Mouse (Mus musculus) liver, embryonic 16.5 days (tissue): ENCODE measurements around the gene B230217C12Rik. TPM values are rescaled to one million over a fixed set of nuclear protein-coding genes. Genes with fewer than 3 reads are reported as not detected.

Experiments used
- ATAC-seq: fragments of 200-750 bp; cut with Nextera tagmentation; 2 replicates; pipeline ENCODE4 v1.8.0; 2017; ENCODE audit warnings: low read depth, mild to moderate bottlenecking, moderate number of reproducible peaks, moderate library complexity
- H3K27ac ChIP-seq: fragments of 300-500 bp; sonication (generic); 2 replicates; pipeline ENCODE4 v1.5.1; 2014; ENCODE audit warnings: mild to moderate bottlenecking, low read length
- H3K27me3 ChIP-seq: fragments of 300-500 bp; sonication (generic); 2 replicates; pipeline ENCODE4 v1.6.1; 2014; ENCODE audit warnings: low read depth, low read length, mixed read lengths; ENCODE audit not compliant: control insufficient read depth, insufficient read depth
- H3K36me3 ChIP-seq: fragments of 300-500 bp; sonication (generic); 2 replicates; pipeline ENCODE4 v1.6.1; 2014; ENCODE audit warnings: mild to moderate bottlenecking; ENCODE audit not compliant: control insufficient read depth, insufficient read depth
- H3K4me1 ChIP-seq: fragments of 300-500 bp; sonication (generic); 2 replicates; pipeline ENCODE4 v1.6.1; 2014; ENCODE audit warnings: low read depth, low read length, mixed read lengths; ENCODE audit not compliant: control insufficient read depth
- H3K4me2 ChIP-seq: fragments of 300-500 bp; sonication (generic); 2 replicates; pipeline ENCODE4 v1.6.1; 2014; ENCODE audit warnings: low read depth, low read length, mixed read lengths
- H3K4me3 ChIP-seq: fragments of 300-500 bp; sonication (generic); 2 replicates; pipeline ENCODE4 v1.5.1; 2014; ENCODE audit warnings: low read depth, mild to moderate bottlenecking, low read length
- H3K9ac ChIP-seq: fragments of 300-500 bp; sonication (generic); 2 replicates; pipeline ENCODE4 v1.6.1; 2014; ENCODE audit warnings: low read depth, low read length
- H3K9me3 ChIP-seq: fragments of 300-500 bp; sonication (generic); replicated peaks from 2 replicates; pipeline ENCODE4 v1.6.1; 2016; ENCODE audit warnings: low read length; ENCODE audit not compliant: control insufficient read depth
- WGBS: fragments of 180-500 bp; shearing (Covaris S2); extraction: QIAGEN DNeasy Blood & Tissue Kit; methylation state at CpG from one replicate; pipeline ENCODE4 v1.1.7; 2014; ENCODE audit not compliant: insufficient replicate concordance; 5-methylcytosine and 5-hydroxymethylcytosine counted together
- polyA plus RNA-seq: library from polyadenylated mRNA; unstranded; fragments of >200 nt; fragmentation: Nextera tagmentation; extraction: Ambion mirVana; gene quantifications from 2 replicates; pipeline ENCODE4 v1.2.1, GENCODE M21; 2015

B230217C12Rik gene
- polyA plus RNA-seq, 1 experiment from 2014 or later, result 0.19 TPM

DNA sequence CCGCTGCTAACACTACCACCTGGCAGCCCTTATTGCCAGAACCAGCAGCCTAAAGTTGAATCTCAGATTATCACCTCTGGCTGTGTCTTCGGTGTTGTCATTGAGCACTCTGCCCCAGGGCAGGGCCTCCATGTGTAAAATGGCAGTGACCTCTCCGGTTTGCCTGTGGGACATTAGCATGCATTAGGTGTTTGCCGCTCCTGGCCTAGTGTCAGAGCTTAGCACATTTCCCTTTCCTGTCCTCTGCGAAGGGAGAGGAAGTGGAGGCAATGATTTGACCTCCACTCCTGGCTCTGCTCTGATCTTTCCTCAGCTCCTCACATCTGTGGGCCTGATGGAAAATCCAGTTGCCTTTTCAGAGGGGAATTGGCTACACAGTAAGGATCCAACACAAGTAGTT lies 20.7 kb upstream of the B230217C12Rik start:
- H3K36me3 ChIP-seq, result no peaks in the 10 kb centered on the region
- H3K4me2 ChIP-seq, result no peak overlapping the region
- H3K9me3 ChIP-seq, result no peaks in the 10 kb centered on the region
- no peak overlapping the region for H3K27ac ChIP-seq
- H3K27me3 ChIP-seq, result no peaks in the 10 kb centered on the region
- no peak overlapping the region for H3K9ac ChIP-seq
- WGBS, result 58% methylated on average over 5 of the region's 5 CpGs
- ATAC-seq, result no peak
- H3K4me1 ChIP-seq, result peaks cover 50% of the 10 kb centered on the region
- H3K4me3 ChIP-seq, result no peak overlapping the region

DNA sequence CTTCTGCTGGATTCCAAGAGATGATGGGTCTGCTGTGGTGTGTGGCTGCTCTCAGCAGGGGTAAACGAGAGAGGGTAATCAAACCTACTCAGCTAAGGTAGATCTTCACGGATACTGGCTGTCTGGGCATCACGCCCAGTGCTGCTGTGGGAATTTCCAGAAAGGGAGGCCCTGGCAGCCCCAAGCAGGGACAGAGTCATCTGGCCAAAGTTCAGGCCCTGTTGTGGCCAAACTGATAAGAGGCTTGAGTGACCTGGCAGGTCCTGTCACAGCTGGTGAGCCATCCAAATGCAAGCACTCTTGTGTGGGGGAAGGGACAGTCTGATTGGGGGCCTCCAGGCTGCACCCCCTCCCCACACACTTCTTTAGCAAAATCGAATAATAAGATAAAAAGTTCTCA lies 19.7 kb upstream of the B230217C12Rik start:
- H3K36me3 ChIP-seq, result no peaks in the 10 kb centered on the region

DNA sequence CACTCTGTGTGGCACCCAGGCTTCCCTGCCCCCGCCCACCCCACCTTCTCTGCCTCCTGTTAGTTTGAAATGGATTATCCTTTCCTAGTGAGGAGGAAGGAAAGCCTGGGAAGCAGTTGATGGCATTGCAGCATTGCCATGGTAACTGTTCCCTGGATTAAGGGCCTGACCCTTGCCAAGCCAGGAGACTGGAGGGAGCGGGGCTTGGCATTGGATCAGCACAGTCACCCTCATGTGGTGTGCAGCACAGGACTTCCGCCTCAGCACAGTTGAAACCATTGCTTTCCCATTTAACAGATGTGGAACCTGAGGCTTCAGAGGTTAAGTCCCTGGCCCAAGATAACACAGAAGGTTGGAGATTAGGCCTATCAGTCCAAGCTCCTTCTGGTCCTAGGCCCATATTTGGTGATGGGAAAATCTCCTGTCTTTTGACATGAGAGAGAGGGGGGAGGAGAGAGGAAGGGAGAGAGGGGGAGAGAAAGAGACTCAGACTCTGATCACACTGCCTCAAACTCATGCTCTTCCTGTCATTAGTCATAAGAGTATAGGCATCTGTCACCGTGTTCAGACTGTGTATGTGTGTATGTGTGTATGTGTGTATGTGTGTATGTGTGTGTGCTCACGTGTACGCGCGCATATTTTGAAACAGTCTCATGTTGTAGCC lies 19.0 kb upstream of the B230217C12Rik start:
- Histone ChIP-seq H3K4me2 (no peak overlapping the region), H3K4me3 (no peak overlapping the region), H3K27ac (peak overlapping the region; percentile 18; the same call in 1 of the 2 replicates), H3K9ac (no peak overlapping the region), H3K4me1 (peaks cover 45% of the 10 kb centered on the region), H3K27me3 (no peaks in the 10 kb centered on the region), H3K9me3 (no peaks in the 10 kb centered on the region), H3K36me3 (no peaks in the 10 kb centered on the region)
- 74% methylated on average over 8 of the region's 8 CpGs for WGBS
- ATAC-seq, result no peak

More for the DNA sequence above, 19.7 kb upstream of the B230217C12Rik start:
- 49% methylated on average over 4 of the region's 4 CpGs for whole genome bisulfite sequencing
- no peaks in the 10 kb centered on the region for H3K9me3 ChIP-seq
- H3K4me3 ChIP-seq, result no peak overlapping the region
- H3K4me1 ChIP-seq, result peaks cover 49% of the 10 kb centered on the region
- no peak overlapping the region for H3K9ac ChIP-seq
- peak; percentile 71 for ATAC-seq
- no peak overlapping the region for H3K4me2 ChIP-seq
- no peaks in the 10 kb centered on the region for H3K27me3 ChIP-seq
- H3K27ac ChIP-seq, result 0 out of 2 replicates have a peak overlapping the region, but pooled peaks have one; percentile 22

DNA sequence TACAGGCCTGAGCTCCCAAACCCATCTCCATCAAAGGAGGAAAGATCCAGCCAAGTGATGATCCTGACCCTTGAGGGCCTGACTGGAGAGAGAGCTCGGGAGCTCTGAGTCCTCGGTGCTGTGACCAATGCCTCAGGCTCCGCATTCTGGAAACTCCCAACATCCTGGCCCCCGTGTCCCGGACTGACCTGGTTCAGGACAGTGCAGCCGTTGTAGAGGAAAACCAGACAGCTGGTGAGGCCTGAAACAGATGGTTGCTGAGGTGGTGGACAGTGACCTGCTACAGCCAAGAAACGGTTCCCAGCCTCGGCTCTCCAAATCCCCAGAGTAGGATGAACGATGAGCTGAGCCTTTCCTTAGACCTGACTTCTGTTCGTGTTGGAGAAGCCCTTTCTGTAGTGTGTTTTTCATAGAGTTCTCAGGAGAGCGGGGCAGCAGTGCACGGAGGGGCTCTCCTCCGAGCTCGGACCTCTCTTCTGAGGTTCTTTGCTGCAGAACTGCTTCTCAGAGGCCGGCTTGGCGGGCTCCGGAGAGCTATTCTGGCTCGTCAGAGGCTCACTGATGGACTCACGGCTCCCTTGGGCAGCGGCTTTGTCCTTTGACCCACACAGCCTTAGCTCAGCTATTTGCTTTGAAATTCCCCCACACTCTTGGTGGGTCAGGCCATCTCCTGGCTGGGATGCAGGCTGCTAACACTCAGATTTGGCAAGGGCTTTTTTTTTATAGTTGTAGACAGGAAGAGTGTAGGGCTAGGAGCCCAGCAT lies 17.6 kb upstream of the B230217C12Rik start:
- ATAC-seq, result no peak
- Histone ChIP-seq H3K4me3 (no peak overlapping the region), H3K27ac (no peak overlapping the region), H3K36me3 (peaks cover 5% of the 10 kb centered on the region), H3K9ac (no peak overlapping the region), H3K27me3 (no peaks in the 10 kb centered on the region), H3K4me2 (no peak overlapping the region), H3K4me1 (peaks cover 31% of the 10 kb centered on the region), H3K9me3 (no peaks in the 10 kb centered on the region)
- 72% methylated on average over 20 of the region's 20 CpGs for WGBS

DNA sequence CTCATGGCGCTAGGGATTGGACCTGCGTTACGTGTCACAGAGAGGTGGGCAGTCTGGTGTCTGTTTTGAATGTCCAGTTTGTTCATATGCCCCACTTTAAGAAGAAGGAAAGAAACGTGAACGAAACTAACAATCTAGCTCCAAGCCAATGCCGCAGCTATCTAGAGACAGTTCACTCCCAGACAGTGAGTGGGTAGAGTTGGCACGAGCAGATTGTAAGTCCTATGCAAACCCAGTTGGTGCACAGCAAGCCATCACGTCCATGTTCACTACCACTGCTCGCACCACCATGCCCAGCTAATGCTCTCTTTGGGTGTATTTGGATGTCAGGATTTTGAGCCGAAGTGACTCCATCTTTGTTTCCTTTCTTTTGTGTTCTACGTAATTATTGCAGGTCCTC lies 16.4 kb upstream of the B230217C12Rik start:
- Histone ChIP-seq H3K27me3 (no peaks in the 10 kb centered on the region), H3K27ac (no peak overlapping the region), H3K4me1 (peaks cover 22% of the 10 kb centered on the region), H3K9me3 (no peaks in the 10 kb centered on the region), H3K4me3 (no peak overlapping the region), H3K9ac (no peak overlapping the region), H3K4me2 (no peak overlapping the region), H3K36me3 (peaks cover 5% of the 10 kb centered on the region)
- ATAC-seq, result no peak
- WGBS, result 81% methylated on average over 11 of the region's 11 CpGs

DNA sequence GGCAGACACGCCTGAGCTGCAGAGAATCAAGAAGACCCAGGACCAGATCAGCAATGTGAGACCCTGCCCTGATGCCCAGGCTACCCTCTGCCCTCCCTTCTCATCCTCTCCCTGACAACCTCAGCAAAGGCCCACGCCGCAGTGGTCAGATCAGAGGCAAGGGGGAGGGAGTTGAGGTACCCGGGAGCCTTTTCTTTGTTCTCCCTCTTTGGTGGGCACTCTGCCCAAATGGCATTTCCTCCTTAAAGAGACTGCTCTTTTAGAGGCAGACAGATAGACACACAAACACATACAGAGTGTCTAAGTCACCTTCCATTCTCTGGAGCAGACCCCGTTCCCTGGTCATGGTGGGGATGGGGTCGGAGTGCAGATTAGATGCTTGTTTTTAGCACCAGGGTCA lies 15.7 kb upstream of the B230217C12Rik start:
- H3K9me3 ChIP-seq, result no peaks in the 10 kb centered on the region
- no peak overlapping the region for H3K27ac ChIP-seq
- no peak for ATAC-seq
- H3K4me3 ChIP-seq, result no peak overlapping the region
- peaks cover 5% of the 10 kb centered on the region for H3K36me3 ChIP-seq
- H3K4me2 ChIP-seq, result no peak overlapping the region
- no peaks in the 10 kb centered on the region for H3K27me3 ChIP-seq
- H3K9ac ChIP-seq, result no peak overlapping the region
- WGBS, result 60% methylated on average over 6 of the region's 6 CpGs
- H3K4me1 ChIP-seq, result peaks cover 18% of the 10 kb centered on the region

DNA sequence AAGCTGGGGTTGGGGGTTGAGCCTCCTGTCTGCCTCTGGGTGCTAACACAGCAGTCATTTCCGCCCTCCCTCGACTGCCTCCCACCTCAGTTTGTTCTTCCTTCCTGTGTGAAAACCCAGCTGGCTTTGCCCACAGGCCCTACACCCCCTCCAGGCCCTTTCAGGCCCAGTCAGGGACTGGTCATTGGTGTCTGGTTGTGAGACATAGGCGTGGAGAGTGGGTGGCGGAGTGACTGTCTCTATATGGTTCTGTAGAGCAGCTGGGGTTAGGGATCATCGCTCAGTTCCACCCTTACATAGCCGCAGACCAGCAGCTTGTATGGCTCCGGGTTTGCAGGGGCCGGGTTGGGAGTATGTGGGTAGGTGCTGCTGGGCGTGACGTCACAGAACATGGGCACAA lies 15.3 kb upstream of the B230217C12Rik start:
- 56% methylated on average over 10 of the region's 10 CpGs for WGBS
- Histone ChIP-seq H3K9ac (no peak overlapping the region), H3K4me3 (no peak overlapping the region), H3K4me1 (peaks cover 15% of the 10 kb centered on the region), H3K4me2 (no peak overlapping the region), H3K27me3 (no peaks in the 10 kb centered on the region), H3K36me3 (peaks cover 5% of the 10 kb centered on the region), H3K9me3 (no peaks in the 10 kb centered on the region), H3K27ac (no peak overlapping the region)
- ATAC-seq, result no peak

DNA sequence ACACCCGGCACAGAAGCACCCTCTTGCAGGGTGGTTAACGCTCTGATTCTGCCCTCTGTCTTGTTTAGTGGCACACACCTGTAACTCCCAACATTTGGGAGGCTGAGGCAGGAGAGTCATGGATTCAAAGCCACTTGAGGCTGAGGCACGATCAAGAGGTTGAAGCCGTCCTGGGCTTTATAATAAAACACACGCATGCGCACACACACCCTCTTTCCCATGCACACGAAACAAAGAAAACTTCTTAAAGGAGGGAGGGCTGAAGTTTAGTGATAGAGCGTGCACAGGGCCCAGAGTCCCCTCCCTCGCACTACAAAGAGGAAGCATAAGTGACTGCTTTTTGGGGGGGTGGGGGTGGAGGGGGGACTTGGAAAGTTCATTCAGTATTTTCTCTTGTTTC lies 14.6 kb upstream of the B230217C12Rik start:
- no peak overlapping the region for H3K9ac ChIP-seq
- no peak overlapping the region for H3K4me3 ChIP-seq
- no peaks in the 10 kb centered on the region for H3K9me3 ChIP-seq
- H3K36me3 ChIP-seq, result peaks cover 5% of the 10 kb centered on the region
- H3K27ac ChIP-seq, result 0 out of 2 replicates have a peak overlapping the region, but pooled peaks have one; percentile 26
- H3K4me1 ChIP-seq, result peaks cover 11% of the 10 kb centered on the region
- no peak for ATAC-seq
- 39% methylated on average over 8 of the region's 9 CpGs for WGBS
- no peaks in the 10 kb centered on the region for H3K27me3 ChIP-seq
- no peak overlapping the region for H3K4me2 ChIP-seq

DNA sequence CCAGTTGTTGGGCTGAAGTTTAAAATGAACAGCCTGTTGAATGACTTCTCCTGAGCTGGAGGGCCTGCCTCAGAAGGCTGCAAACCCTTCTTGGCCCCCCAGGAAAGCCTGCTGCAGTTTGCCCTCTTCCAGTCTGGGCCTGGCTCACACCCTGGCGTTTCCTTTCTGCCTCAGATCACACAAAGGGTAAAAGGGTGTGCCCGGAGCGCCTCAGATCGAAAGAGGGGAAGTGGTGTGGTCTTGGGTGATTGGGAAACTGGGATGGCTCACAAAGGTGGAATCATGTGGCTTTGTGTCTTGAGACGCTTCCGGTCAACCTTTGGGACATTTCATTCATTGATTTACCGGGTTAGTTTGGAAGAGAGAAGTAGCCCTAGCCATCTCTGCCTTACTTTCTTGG lies 14.2 kb upstream of the B230217C12Rik start:
- Histone ChIP-seq H3K9me3 (no peaks in the 10 kb centered on the region), H3K4me2 (no peak overlapping the region), H3K4me1 (peaks cover 8% of the 10 kb centered on the region), H3K27ac (0 out of 2 replicates have a peak overlapping the region, but pooled peaks have one; percentile 26), H3K4me3 (no peak overlapping the region), H3K9ac (no peak overlapping the region), H3K27me3 (no peaks in the 10 kb centered on the region), H3K36me3 (peaks cover 5% of the 10 kb centered on the region)
- 34% methylated on average over 7 of the region's 7 CpGs for WGBS
- no peak for ATAC-seq
